Mouse (Mus musculus) c-Kit-negative CD71-positive TER-119-positive erythroid progenitor cells, embryonic 14.5 days (primary cell): Measurements from ENCODE around the gene Ino80b.

Experiments
- DNase-seq: peaks from one replicate; pipeline ENCODE4 v3.0.0-alpha.2; 2013; ENCODE audit warnings: low read depth, low spot score

Ino80b gene

DNA sequence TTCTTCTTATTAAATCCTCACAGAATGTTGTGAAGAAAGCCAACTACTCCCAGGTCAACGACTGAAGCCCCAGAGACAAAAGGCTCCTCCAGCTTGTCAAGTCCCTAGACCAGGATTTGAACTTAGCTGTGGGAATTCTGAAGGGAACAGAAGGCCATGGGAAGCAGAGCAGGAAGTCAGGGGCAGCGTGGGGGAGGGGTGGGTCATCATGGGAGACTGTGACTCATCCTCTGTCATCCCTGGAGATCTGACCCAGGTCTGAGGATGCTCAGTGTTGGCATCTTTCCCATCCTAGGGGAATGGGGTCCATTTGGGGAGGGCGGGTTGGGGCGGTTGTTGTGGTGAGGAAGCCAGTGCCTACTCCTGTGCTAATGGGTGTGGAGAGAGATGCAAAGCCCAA lies 16.4 kb upstream of the Ino80b start:
- DNase-seq = no peak

DNA sequence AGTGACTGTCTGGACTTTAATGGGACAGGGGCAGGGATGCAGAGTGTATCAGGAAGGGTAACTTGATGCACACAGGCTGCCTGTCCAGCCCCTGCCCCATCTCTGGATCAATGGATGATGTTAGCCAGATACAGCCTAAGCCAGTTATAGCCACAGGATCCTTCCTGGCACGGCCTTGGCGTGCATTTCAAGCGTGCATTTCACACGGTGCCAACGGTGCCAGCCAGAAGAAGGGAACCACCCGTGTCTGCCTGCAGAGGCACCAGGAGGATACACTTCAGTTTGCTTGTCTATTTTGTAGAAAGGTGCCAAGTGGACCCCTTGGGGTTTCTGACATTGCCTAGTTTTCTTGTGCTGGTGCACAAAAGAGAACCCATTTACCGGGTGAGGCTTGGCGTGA lies 14.8 kb upstream of the Ino80b start:
- DNase-seq = no peak

DNA sequence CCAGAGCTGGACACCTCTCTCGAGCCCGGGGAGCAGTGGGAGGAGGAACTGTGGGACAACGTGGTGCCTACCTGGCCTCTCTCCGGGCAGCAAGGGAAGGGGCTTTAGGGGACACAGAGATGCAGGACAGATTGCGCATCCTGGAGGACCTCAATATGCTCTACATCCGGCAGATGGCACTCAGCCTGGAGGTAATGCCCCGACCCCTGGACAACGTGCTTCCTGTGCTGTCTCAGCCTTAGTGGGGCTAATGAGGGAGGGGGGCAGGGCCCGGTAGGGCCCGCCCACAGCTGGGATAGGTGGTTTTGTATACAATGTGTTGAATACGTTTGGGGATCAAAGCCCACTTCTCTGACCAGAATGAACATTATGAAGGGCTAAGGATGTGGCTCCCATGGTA lies 12.8 kb upstream of the Ino80b start:
- no peak for DNase-seq

DNA sequence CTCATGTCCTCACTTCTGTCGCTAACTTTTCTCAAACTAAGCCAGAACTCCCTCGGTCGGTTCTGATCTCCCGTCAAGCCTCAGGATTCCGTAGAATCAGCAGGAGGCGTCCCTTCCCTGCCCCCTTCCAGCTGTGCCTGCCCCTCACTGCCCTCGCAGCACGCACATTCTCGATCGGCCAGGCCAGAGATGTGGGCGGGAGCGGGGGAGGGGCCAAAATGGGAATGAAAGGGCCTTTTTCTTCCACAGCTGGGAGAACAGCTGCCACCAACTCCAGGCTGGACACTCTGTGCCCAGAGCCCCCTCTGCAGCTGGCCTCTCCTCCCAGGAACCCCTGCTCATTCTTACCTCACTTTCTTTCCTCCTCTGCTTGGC lies 12.3 kb upstream of the Ino80b start:
- no peak for DNase-seq

DNA sequence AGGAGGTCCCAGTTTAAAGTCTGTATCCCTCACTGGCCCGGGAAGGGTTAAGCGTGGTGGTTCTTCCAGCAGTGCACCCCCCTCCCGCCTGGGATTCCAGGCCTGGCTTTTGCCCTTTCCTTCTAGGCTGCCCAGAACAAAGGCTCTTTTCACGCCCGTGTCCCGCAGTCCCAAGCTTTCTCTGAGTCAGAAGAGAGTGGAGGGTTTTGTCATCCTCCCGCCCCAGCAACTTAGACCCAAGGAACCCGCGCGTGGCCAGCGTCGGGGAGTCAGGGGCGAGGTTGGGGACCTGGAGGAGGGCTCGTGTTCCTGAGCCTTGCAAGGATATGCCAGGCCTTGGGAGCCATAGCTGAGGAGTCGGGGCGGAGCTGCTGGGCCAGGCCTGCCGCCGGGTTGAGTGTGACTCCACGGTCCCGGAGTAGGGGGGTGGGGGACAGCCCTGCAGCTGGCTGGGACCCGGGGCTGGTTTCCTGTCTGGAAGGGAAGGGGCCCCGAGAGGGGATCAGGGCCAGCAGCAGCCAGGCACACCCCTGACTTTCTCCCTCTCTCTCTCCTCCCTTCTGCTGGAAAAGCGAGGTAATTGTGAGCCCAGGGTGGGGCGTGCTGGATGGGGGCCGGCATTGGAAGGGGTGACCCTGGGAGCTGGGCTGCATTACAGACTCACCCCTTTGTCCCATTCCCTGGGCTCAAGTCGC lies 11.8 kb upstream of the Ino80b start:
- DNase-seq = no peak

DNA sequence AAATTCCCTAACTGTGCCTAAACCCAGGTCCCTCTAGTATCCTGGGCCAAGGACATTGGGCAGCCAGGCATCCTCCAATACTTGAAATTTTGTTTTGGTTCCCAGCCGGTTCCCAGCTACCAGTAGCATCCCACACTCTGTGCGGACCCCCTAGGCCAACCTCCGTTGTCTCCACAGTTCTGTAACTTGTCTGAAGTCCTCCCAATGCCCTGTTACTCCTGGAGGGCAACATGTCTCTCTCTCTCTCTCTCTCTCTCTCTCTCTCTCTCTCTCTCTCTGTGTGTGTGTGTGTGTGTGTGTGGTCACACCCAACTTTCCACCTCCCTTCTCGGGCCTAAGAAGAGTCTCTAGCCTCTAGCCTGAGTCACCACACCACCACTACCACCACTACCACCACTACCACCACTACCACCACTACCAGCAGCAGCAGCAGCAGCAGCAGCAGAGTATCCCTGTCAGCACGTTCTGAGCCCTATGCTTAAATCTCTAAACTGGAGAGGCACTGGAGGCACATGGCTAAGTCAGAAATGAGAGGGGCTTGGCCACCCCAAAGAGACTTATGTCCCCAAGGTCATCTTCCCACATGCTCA lies 11.2 kb upstream of the Ino80b start:
- DNase-seq = no peak

DNA sequence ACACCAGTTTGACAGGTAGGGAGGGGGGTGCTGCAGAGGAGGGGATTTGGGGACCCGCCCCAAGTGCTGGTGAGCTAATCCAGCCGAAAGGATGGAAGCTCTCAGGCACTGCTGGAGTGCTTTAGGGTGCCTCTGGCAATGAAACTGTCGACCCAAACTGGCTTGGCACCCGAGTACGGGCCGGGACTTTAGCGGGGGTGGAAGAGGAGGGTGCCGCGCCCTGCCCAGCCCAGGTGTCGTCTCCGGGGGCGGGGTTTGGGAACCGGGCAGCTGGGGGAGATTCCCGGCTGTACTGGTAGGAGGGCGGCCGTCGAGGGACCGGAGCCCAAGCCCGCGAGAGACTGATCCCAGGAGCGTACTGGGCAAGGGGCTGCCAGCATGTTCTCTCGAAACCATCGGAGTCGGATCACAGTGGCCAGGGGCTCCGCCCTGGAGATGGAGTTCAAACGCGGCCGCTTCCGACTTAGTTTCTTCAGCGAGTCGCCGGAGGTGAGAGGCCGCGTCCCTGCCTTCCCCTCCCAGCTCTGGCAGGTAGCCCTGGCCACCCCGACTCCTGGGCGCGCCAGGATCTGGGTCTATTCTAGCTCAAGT lies 10.4 kb upstream of the Ino80b start:
- DNase-seq = no peak

DNA sequence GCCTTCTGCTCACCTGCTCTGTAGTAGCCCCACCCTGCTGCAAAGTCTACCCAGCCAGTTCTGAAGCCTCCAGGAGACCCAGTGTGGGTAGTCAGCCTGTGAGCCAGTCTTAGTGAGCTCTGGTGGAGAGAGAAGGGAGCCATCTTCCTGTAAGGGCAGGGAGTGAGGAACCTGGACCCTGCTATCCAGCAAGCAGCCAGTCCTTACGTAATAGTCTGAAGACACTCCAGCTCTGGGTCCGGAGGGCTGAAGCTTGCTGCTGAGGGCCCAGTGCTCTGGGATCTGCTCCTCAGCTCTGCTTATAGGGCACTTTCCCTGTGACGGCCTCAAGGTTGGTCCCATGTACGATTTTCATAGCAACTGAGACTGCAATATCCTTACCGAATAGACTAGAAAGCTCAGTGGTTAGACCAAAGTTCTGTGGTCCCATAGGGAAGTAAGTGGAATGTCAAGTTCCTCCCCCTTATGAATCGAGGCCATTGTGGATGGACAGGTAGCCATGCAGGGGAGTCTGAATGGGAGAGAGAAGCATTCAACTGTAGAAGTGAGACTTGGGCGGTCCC lies 9.8 kb upstream of the Ino80b start, which contains the start of gene Rtkn:
TSS of gene Rtkn (plus strand) at position 513 of the 563 bp plus-strand sequence.
- no peak for DNase-seq

DNA sequence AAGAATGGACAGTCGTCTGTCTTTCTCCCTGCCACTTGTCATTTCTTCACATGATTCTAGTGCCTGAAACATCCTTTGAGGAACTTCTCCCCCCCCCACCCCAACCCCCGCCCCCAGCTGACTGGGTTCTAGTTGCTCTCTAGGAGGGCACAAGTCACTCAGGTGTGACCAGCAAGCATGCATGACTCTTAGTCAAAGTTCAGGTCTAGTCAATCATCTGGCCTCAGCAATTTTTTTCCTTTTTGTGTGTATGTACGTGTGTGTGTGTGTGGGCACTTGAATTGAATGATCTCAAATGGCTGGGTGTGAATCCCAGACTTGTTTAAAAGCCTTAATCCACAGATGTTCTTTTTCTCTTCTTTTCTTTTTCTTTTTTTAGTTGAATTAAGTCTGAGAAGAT lies 9.0 kb upstream of the Ino80b start:
- DNase-seq = no peak

DNA sequence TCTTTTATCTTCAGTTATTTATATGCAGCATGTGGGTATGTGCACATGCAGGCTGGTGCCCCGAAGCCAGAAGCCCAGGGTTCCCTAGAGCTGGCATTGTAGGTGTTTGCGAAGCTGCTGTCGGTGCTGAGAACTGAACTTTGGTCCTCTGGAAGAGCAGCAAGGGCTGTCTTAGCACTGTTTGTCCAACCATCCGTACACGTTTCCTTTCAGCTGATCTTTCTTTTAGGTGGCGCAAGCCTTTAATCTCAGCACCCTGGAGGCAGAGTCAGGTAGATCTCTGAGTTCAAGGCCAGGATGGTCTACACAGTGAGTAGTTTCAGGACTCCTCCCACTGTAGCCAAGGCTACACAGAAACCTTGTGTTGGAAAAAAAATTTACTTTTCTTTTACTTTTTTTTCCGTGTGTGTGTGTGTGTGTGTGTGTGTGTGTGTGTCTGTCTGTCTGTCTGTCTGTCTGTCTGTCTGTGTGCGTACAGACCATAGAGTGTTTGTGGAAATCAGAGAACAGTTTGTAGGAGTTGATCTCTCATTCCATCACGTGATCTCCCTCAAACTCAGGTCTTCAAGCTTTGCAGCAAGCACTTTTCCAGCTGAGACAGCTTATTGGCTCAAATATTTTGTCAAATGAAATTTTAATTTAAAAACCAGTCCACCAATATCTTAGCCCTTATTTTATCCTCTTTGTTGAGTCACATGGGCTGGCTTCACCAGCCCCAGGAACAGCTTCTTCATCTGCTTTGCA lies 7.1 kb upstream of the Ino80b start:
- DNase-seq = no peak

DNA sequence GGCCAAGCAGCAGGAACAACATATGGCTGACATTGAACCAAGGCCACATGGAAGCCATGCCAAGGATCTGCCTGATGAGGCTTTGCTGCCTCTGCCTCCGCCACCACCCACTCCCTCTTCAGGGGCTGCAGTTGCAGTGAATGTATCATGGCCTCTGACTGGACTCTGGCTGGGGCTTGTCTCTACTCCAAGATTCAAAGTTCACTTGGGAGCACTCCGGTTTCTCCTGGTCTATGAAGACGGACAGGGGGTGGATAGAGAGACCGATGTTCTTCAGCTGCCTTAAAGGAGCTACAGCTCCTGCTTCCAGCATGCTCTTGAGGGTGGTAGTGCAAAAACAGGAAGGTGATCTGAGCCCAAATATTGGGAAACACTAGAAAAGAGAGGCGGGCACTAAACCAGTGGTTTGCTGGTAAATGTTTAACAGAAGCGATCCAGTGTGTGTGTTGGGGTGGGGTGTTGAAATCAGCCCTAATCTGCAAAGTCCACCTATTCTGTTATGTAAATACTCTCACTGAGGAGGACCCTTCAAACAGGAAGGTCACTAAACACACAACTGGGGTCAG lies 6.3 kb upstream of the Ino80b start:
- no peak for DNase-seq

DNA sequence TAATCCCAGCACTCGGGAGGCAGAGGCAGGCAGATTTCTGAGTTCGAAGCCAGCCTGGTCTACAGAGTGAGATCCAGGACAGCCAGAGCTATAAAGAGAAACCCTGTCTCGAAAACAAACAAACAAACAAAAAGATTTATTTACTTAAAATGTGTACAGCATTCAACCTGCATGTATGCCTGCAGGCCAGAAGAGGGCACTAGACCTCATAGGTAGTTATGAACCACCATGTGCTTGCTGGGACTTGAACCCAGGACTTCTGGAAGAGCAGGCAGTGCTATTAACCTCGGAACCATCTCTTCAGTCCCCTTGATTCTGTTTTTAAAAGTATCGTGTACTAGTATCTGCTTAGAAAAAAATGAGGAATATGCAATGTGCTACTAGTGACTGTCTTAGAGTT lies 2.2 kb upstream of the Ino80b start:
- no peak for DNase-seq

DNA sequence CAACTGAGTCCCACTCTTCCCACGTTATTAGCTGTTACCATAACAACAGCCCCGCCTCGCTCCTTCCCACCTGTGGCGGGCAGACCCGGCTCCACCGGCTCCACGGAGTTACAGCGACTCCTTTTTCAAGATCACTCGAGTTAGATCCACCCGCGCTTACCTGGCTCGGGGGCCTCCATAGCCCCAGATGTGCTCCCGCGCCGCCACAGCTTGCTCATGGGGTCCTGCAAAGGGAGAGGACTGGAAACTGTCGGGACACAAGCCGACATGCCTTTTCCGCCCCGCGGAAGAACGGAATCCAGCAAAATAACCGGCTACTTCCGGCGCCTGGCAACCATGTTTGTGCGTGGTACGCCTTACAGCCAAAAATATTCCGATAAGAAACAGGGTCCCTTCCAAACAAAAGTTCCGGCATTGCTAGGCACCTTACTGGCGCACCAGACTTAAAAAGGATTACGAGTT lies 349 bp downstream of the Ino80b start:
- peak; percentile 90 for DNase-seq

DNA sequence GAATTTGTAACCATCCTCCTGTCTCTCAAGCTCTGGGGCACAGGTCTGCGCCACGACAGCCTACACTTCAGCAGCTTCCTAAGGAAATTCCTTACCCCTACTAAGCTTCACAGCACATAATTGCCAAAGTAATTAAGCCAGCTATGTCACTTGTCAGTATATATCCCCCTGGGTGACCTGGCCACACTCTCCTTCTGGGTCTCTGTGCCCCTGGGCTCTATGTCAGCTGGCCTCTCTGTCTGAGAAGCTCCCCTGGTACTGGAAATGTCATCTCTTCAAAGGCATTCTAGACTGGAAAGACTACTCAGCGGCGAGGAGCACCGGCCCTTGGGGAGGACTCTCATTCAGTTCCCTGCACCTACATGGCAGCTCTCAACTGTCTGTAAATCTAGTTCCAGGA lies 2.3 kb downstream of the Ino80b start:
- DNase-seq = no peak

DNA sequence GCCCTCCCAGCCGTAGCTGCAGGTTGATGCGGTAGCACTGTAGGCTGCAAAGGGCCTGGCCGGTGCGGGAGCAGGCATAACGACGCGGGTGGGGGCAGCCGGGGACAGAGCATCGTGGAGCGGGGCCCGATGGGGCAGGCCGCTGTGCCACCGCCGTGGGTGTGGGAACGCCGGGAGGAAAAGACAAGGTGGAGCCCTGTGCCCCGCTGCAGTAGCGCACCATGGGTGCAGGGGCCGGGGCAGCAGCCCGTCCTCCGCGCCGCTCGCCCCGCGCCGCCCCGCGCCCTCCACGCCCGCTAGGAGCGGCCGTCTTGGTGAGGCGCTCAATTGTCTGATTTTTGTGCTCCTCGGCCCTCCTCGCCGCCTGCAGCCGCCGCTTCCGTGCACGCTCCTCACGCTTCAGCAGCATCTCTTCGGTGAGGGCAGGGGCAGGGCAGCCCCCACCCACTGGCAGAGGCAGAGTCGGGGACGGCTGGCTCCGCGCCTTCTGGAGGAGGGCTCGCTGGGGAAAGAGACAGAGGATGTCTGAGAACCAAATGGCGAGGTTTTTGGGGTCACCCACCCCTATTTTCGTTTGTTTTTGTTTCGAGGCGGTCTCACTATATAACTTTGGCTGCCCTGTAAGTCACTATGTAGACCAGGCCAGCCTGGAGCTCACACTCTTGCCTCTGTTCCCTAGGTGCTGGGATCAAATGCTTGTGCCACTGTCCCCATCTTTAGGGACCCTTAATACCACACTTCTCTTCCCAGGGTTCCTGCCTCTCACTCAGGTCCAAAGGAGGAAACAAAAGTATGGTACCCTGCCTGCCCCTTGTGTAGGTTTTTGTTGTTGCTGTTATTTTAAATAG lies 3.1 kb downstream of the Ino80b start:
- no peak for DNase-seq

DNA sequence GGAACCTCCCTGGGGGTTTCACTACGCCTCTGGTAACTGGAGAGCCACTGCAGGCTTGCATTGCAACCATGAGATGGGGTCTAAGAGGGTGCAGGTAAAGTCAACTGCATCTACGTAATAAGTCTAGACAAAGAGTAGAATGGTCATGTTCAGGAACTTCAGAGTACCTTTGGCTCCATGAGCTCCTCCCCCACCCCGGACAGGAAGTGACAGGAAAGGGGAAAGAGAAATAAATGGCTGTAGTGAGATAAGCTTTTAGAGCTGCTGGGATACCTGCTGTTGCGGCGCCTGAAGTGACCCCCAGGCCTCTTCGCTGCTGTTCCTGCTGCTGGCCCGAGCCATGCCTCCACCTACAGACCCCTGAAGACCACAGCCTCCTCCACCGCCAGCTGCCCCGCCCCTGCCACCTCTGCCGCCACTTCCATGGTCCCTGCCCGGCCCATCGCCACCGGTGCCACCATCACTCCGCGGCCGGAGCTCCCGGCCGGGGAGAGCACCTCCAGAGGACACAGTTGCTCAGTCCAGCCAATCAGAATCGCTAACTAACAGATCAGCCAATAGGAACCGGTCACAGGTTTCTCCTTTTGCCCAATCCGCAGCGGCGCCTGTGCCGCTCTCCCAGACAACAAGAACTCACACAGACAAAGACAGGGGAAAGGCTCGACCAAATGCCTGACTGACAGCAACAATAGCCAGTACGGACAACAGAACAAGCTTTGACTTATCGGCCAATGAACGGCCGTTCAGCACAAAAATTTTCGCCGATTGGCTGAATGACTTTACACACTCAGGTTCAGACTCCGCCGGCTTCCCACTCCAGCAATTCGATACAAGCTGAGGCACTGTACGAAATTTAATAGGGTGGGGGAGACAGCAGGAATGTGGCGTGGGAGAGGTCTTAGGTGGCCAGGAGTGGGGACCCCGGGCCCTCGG lies 4.0 kb downstream of the Ino80b start, which contains the start of gene Wbp1:
TSS of gene Wbp1 (minus strand) at position 630 of the 933 bp plus-strand sequence.
- DNase-seq = peak; percentile 92

DNA sequence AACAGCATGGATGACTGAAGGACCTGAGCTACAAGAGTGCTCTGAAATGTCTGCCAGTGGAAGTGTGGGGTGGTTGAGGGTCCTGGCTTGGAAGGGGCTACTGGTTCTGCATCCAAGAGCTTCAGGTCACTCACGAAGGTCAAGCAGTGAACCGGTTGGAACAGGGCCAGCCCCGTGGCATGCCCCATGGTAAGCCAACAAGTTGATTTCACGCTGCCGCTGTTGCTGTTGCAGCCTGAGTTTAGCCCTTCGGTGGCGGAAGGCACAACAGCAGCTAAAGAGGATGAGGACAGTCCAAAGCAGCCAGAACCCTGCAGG lies 5.5 kb downstream of the Ino80b start:
- DNase-seq = no peak

DNA sequence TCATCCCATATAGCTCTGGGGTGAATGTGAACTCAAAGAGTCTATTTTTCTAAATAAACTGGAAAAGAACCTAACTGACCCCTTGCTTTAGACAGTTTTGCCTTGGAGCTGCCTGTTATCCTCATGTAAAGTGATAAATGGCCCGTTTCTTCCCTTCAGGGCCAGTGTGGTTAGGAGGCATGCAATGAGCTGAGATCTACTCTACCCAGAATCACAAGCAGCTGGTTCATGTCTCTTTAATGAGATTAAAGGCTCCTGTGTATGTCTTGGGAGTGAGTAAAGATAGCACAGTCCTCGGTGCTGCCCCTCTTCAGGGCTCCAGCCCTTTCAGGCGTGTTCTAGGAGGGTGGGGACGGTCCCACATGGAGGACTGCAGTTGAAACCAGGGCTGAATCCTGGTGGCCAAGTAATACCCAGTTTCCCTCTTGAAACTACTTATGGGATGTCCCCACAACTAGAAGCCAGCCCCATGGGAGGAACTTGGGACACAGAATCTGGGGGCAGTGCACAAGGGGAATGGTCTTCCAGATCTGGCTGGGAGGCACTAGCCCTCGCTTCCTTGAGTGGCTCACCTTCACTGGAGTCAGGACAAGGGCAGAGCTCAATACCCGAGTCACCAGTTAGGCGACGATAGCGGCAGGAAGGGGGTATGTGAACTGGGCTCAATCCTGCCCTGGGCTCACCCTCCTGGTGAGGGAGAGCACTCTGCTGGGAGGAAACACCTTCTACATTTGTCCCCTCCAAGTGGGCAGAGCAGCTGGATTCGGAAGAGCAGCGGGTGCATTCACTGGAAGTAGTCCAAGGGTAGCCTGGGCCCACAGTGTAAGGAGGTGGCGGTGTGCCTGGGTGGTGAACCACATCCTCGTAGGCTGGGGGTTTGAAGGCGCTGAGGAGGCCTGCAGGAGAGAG lies 6.2 kb downstream of the Ino80b start:
- no peak for DNase-seq

DNA sequence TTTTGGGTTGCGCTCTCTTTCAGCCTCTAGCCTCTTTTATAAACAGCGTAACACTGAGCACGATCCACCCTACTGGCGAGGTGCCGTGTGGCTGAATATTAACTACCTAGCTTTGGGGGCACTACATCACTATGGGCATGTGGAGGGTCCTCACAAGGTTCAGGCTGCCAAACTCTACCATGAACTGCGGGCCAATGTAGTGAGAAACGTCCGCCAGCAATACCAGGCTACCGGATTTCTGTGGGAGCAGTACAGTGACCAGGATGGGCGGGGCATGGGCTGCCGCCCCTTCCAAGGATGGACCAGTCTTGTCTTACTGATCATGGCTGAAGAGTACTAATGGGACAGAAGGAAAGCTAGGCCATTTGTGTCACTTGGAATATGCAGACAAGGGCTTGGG lies 6.9 kb downstream of the Ino80b start:
- DNase-seq = no peak
